In genomic region chr9:60200436-60200835, GRCm38 (mm10) we compare ENCODE assay signal across 12 mouse cellular contexts.
"Had no signal": no experiment of that assay in that cellular context is flagged by ENCODE, and none has a peak within 500 bp of the region (broad histone marks: within the 10 kb centered on the region; RNA-seq: fewer than 3 reads in every experiment).

No protein-coding gene starts in this region.

- DNase-seq: retina, postnatal 1 day; right cerebral cortex, adult 18-20 months; right cerebral cortex, postnatal 14 days; right cerebral cortex, postnatal 25 days; right cerebral cortex, postnatal 4 days; spleen, adult 18-20 months; thymus, adult 18-20 months; thymus, adult 2 months; thymus, postnatal 14 days; thymus, postnatal 25 days; thymus, postnatal 36 days; thymus, postnatal 4 days had no signal
